Mouse (Mus musculus) megakaryocyte, embryonic 14.5 days (primary cell): ENCODE measurements around the gene Bend6. TPM values are rescaled to one million over a fixed set of nuclear protein-coding genes. Genes with fewer than 3 reads are reported as not detected.

Source experiments
- H3K27me3 ChIP-seq: replicated peaks from 2 replicates; pipeline ENCODE3; 2012; ENCODE audit warnings: inconsistent platforms
- H3K36me3 ChIP-seq: replicated peaks from 2 replicates; pipeline ENCODE3; 2012; ENCODE audit warnings: low read length, inconsistent platforms, mixed read lengths
- H3K4me1 ChIP-seq: 2 replicates; pipeline ENCODE4 v1.6.1; 2012; ENCODE audit warnings: inconsistent platforms
- H3K4me3 ChIP-seq: replicated peaks from 2 replicates; pipeline ENCODE3; 2012; ENCODE audit warnings: moderate library complexity, mild to moderate bottlenecking, inconsistent platforms
- H3K9me3 ChIP-seq: 2 replicates; pipeline ENCODE4 v1.6.1; 2012; ENCODE audit warnings: inconsistent platforms
- FLI1 ChIP-seq: IDR thresholded peaks from 2 replicates; pipeline ENCODE4 v1.6.1; 2012; ENCODE audit warnings: low read length, inconsistent platforms, mixed read lengths
- GATA1 ChIP-seq: IDR thresholded peaks from 3 replicates; pipeline ENCODE4 v1.6.1; 2012; ENCODE audit warnings: mixed read lengths, low read length, inconsistent platforms, borderline replicate concordance
- polyA plus RNA-seq: library from polyadenylated mRNA; stranded (reverse); fragments of >175 nt; gene quantifications from 2 replicates; pipeline ENCODE4 v1.2.3, GENCODE M21; 2012; ENCODE audit warnings: low replicate concordance; ENCODE audit not compliant: insufficient read depth

The Bend6 gene
- polyA plus RNA-seq, 1 experiment, result not detected

GRCm38 (mm10) chr1:33908191-33908962 is 761 bp upstream of the Bend6 start, which contains the start of gene Dst:
TSS of gene Dst (plus strand) at chr1:33908225.
- peaks cover 26% of the 10 kb centered on the region for H3K4me1 ChIP-seq
- peaks cover 84% of the 10 kb centered on the region for H3K27me3 ChIP-seq
- 0 out of 2 replicates have a peak, but pooled peaks cover 2% of the 10 kb centered on the region for H3K9me3 ChIP-seq
- peak within 1 kb of the TSS; percentile 91 for H3K4me3 ChIP-seq
- TF ChIP-seq FLI1 (no peak), GATA1 (no peak)
- H3K36me3 ChIP-seq, result no peaks in the 10 kb centered on the region

GRCm38 (mm10) chr1:33906927-33907326 is 689 bp downstream of the Bend6 start:
- H3K4me3 ChIP-seq, result peak overlapping the region; percentile 38
- H3K4me1 ChIP-seq, result peaks cover 26% of the 10 kb centered on the region
- TF ChIP-seq FLI1 (no peak), GATA1 (no peak)
- peaks cover 87% of the 10 kb centered on the region for H3K27me3 ChIP-seq
- no peaks in the 10 kb centered on the region for H3K36me3 ChIP-seq
- H3K9me3 ChIP-seq, result 0 out of 2 replicates have a peak, but pooled peaks cover 2% of the 10 kb centered on the region

GRCm38 (mm10) chr1:33906216-33906615 is 1.4 kb downstream of the Bend6 start:
- Histone ChIP-seq H3K4me3 (no peak overlapping the region), H3K27me3 (peaks cover 86% of the 10 kb centered on the region), H3K4me1 (peaks cover 26% of the 10 kb centered on the region), H3K36me3 (no peaks in the 10 kb centered on the region), H3K9me3 (0 out of 2 replicates have a peak, but pooled peaks cover 2% of the 10 kb centered on the region)
- TF ChIP-seq FLI1, result no peak
- no peak for TF ChIP-seq GATA1

- peaks cover 18% of the 10 kb centered on the region for H3K4me1 ChIP-seq
Measured at GRCm38 (mm10) chr1:33903587-33903986, 4.0 kb downstream of the Bend6 start.

GRCm38 (mm10) chr1:33900175-33900574 is 7.4 kb downstream of the Bend6 start:
- no peaks in the 10 kb centered on the region for H3K36me3 ChIP-seq
- no peaks in the 10 kb centered on the region for H3K9me3 ChIP-seq
- no peaks in the 10 kb centered on the region for H3K4me1 ChIP-seq
- peaks cover 48% of the 10 kb centered on the region for H3K27me3 ChIP-seq
- no peak overlapping the region for H3K4me3 ChIP-seq
- no peak for TF ChIP-seq FLI1
- TF ChIP-seq GATA1, result no peak

More at GRCm38 (mm10) chr1:33903587-33903986, 4.0 kb downstream of the Bend6 start:
- Histone ChIP-seq H3K36me3 (no peaks in the 10 kb centered on the region), H3K27me3 (peaks cover 68% of the 10 kb centered on the region), H3K4me3 (no peak overlapping the region), H3K9me3 (0 out of 2 replicates have a peak, but pooled peaks cover 2% of the 10 kb centered on the region)
- TF ChIP-seq GATA1 (no peak), FLI1 (no peak)

GRCm38 (mm10) chr1:33898373-33898772 is 9.2 kb downstream of the Bend6 start:
- Histone ChIP-seq H3K9me3 (no peaks in the 10 kb centered on the region), H3K36me3 (no peaks in the 10 kb centered on the region), H3K4me1 (no peaks in the 10 kb centered on the region), H3K4me3 (no peak overlapping the region), H3K27me3 (peaks cover 41% of the 10 kb centered on the region)
- no peak for TF ChIP-seq GATA1
- TF ChIP-seq FLI1, result no peak

- peaks cover 33% of the 10 kb centered on the region for H3K27me3 ChIP-seq
- H3K4me1 ChIP-seq, result no peaks in the 10 kb centered on the region
- H3K4me3 ChIP-seq, result no peak overlapping the region
- H3K36me3 ChIP-seq, result no peaks in the 10 kb centered on the region
- no peaks in the 10 kb centered on the region for H3K9me3 ChIP-seq
- TF ChIP-seq FLI1, result no peak
- TF ChIP-seq GATA1, result no peak
Measured at GRCm38 (mm10) chr1:33897426-33897825, 10.2 kb downstream of the Bend6 start.

GRCm38 (mm10) chr1:33896666-33897065 is 10.9 kb downstream of the Bend6 start:
- H3K27me3 ChIP-seq, result peaks cover 26% of the 10 kb centered on the region
- TF ChIP-seq GATA1, result no peak
- TF ChIP-seq FLI1, result no peak
- H3K36me3 ChIP-seq, result no peaks in the 10 kb centered on the region
- H3K4me3 ChIP-seq, result no peak overlapping the region
- no peaks in the 10 kb centered on the region for H3K4me1 ChIP-seq
- H3K9me3 ChIP-seq, result no peaks in the 10 kb centered on the region

GRCm38 (mm10) chr1:33896116-33896515 is 11.5 kb downstream of the Bend6 start:
- Histone ChIP-seq H3K9me3 (no peaks in the 10 kb centered on the region), H3K27me3 (peaks cover 23% of the 10 kb centered on the region), H3K4me1 (no peaks in the 10 kb centered on the region), H3K4me3 (no peak overlapping the region), H3K36me3 (no peaks in the 10 kb centered on the region)
- TF ChIP-seq FLI1 (no peak), GATA1 (no peak)

GRCm38 (mm10) chr1:33892784-33893183 is 14.8 kb downstream of the Bend6 start:
- peaks cover 17% of the 10 kb centered on the region for H3K27me3 ChIP-seq
- H3K4me1 ChIP-seq, result no peaks in the 10 kb centered on the region
- no peak for TF ChIP-seq FLI1
- no peak for TF ChIP-seq GATA1
- no peaks in the 10 kb centered on the region for H3K36me3 ChIP-seq
- H3K4me3 ChIP-seq, result no peak overlapping the region
- no peaks in the 10 kb centered on the region for H3K9me3 ChIP-seq
